Mouse (Mus musculus) layer of hippocampus, postnatal 10 days (tissue): ENCODE data around the gene Nup214. TPM values are rescaled to one million over a fixed set of nuclear protein-coding genes. Genes with fewer than 3 reads are reported as not detected.
A peak's percentile ranks its signal among the peaks of the same experiment; 100 is the strongest.

Source experiments
- DNase-seq, 2 experiments: peaks; one replicate each; pipeline ENCODE4 v3.0.0; 2021; ENCODE audit warnings: low spot score in 2 of 2
- microRNA-seq, 2 experiments: library from miRNA; unstranded; fragments of <30 nt; microRNA quantifications; one replicate each; pipeline ENCODE4 v1.2.0; 2021
- total RNA-seq, 2 experiments: library from RNA; stranded (reverse); gene quantifications; 2 replicates each; pipeline ENCODE4 v1.2.3; 2021

The Nup214 gene
- total RNA-seq, 2 experiments from 2014 or later: 51.7 to 57.0 TPM

- peak; percentile 76 to 83 for DNase-seq
Measured at GRCm38 (mm10) chr2:32095351-32096121, 121.3 kb downstream of the Nup214 start, which contains the start of gene Plpp7. Gene Plpp7, plus strand, starts transcription at chr2:32095528.

GRCm38 (mm10) chr2:32096122-32096420 lies 121.8 kb downstream of the Nup214 start:
- no peak for DNase-seq

GRCm38 (mm10) chr2:32102944-32103343 lies 128.7 kb downstream of the Nup214 start:
- DNase-seq: no peak

GRCm38 (mm10) chr2:32103557-32103956 lies 129.3 kb downstream of the Nup214 start:
- DNase-seq: no peak

Small RNAs within 50 kb of the gene (microRNA-seq; reads per million reads assigned to microRNA genes)
- gene Mir7674: 1.1 to 5.1 reads per million in 2 experiments

Other genes with a start within 250 kb of the Nup214 start
- gene Qrfp, start 163.9 kb upstream of the Nup214 start, total RNA-seq: not detected
- gene Fibcd1, start 128.4 kb upstream of the Nup214 start, total RNA-seq: 10 to 100 TPM; 85.7 to 96.1 TPM
- gene Lamc3, start 87.1 kb upstream of the Nup214 start, total RNA-seq: 10 to 100 TPM in 1 of 2 experiments, 1 to 10 TPM in 1; 9.4 to 10.2 TPM
- 1 to 10 TPM; 8.6 to 8.8 TPM for gene Aif1l, start 24.3 kb upstream of the Nup214 start, total RNA-seq
- gene Fam78a, start 110.4 kb downstream of the Nup214 start, total RNA-seq: 1 to 10 TPM; 2.3 to 2.6 TPM
- gene Plpp7, start 121.1 kb downstream of the Nup214 start, total RNA-seq: 10 to 100 TPM; 17.7 to 19.0 TPM
- gene Prrc2b, start 176.6 kb downstream of the Nup214 start, total RNA-seq: 100 to 1,000 TPM; 272 to 279 TPM